Mouse (Mus musculus): ENCODE measurements at regions not wholly inside any gene's neighbourhood (a gene's known extent, or its start where the extent isn't known, plus 50 kb on each side); places are given as distances from the start of the nearest gene placed in this dataset.

- no peak for TF ChIP-seq EP300 (IDR thresholded peaks at IDR 0.05; ENCODE audit: low read depth)
- TF ChIP-seq CTCF (IDR thresholded peaks at IDR 0.05; ENCODE audit: low read depth), result no peak
These were observed 213.5 kb upstream of the Sesn3 start for GRCm38 (mm10) chr9:14061389-14061788.

Measured in liver, embryonic 14.5 days (tissue).